Mouse (Mus musculus) layer of hippocampus, postnatal 36 days (tissue): ENCODE measurements around the gene Sipa1l1. TPM values are rescaled to one million over a fixed set of nuclear protein-coding genes. Genes with fewer than 3 reads are reported as not detected.
A peak's percentile ranks its signal among the peaks of the same experiment; 100 is the strongest.

ENCODE experiments used
- DNase-seq, 2 experiments: peaks; one replicate each; pipeline ENCODE4 v3.0.0; 2022
- total RNA-seq, 2 experiments: library from RNA; stranded (reverse); gene quantifications; 2 replicates each; pipeline ENCODE4 v1.2.3; 2021

Gene Sipa1l1
- 100 to 1,000 TPM; 208 to 226 TPM for total RNA-seq

DNA sequence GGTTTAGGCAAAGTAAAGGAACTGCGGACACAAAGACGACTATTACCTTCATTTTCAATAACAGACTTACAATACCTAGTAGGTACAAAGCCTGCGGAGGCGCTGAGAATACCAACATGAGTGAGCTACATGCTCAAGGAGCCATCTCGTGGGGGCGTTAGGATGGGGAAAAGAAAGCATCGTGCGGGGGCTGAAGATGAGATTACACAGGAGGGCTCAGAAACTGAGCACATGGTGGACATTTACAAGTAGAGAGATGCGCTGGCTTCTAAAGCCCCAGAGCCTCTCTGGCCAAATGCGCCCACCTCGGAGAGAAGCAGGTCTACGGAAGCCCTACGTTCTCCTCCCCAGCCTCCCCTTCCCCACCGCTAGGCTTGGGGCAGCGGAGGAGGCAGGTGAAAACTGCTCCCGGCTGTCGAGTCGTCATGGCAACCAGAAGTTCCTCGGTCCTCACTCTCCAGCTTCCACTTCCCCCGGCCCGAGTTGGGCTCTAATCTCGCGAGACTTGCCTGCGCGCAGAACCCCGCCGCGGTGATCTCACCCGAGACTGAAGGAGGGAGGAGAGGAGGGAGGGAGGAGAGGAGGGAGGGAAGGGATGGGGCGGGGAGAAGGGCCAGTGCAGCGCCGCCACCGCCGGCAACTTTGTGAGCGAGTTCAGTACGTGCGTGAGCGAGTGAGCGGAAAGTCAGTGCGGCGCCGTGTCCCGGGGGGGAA, at the start of gene Sipa1l1:
Gene Sipa1l1 (plus strand): TSS at position 501 of the 714 bp plus-strand sequence.
- peak; percentile 93 to 94 for DNase-seq

DNA sequence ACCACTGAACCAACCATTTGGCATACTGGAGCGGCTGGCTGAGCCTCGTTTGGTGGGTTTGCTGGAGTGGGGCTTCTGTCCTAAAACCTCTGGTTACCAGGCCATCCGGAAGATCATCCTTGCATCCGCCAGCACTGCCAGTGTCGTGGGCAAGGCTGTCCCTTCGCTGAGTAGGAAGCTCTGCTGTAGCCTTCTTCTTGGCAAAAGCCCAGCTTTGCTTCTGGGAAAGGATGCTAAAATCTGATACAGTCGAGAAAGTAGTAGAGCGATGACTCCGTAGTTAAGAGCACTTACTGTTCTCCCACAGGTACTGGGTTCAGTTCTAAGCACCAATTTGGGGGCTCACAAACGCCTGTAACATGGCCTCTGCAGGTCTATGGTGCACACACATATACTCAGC, 47.2 kb upstream of the Sipa1l1 start:
- DNase-seq, result no peak

DNA sequence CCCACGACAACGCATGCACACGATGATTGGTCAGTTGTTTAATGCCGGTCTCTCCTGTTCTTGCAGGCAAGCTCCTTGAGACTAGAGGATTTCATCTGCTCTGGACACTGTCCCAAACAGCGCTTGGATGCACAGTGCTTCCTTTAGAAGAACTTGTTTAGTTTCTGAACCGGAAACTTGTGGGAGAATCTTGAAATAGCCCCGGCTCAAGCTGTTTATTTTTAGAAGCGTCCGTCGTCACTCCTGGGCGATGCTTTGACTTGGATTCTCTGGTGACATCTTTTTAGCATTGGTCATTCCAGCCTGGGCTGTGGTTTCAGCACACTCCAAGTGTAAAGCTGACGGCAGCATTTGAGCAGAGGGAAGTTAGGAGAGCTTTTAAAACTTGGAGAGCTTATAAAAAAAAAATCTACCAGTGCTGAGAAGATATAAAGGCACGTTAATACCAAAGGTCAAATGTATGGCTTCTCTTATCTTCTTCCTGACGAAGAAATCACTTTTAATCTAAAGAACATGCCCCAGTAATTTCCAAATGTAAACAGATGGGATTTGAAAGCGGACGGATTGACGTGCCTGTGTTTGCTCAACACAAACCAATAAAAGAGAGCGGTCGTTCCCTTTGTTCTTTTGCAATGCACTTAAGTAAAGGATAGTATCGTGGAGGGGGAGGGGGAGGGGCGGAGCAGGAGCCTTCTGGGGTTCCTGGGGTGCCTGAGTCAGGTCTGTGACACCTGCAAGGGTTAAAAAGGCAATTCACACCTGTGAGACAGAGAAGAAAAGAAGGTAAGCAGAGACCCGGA, 46.5 kb upstream of the Sipa1l1 start:
- no peak for DNase-seq

DNA sequence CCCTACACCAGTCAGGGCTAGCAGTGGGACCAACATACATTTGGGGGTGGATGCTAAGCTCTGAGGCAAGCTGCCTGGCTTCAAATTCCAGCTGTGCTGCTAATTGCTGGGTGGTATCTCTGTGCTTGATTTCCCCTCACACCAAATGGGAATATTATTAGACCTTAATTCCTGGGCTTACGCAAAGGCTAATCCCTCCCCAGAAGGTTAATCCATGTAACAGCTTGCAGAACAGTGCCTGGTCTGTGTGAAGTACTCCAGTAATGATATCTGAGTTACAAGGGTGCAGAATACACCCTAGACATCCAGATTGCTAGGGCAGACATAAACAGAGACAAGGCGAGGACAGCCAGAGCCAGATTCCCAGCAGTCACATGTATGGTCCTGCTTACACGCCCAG, 42.3 kb upstream of the Sipa1l1 start:
- DNase-seq, result no peak

DNA sequence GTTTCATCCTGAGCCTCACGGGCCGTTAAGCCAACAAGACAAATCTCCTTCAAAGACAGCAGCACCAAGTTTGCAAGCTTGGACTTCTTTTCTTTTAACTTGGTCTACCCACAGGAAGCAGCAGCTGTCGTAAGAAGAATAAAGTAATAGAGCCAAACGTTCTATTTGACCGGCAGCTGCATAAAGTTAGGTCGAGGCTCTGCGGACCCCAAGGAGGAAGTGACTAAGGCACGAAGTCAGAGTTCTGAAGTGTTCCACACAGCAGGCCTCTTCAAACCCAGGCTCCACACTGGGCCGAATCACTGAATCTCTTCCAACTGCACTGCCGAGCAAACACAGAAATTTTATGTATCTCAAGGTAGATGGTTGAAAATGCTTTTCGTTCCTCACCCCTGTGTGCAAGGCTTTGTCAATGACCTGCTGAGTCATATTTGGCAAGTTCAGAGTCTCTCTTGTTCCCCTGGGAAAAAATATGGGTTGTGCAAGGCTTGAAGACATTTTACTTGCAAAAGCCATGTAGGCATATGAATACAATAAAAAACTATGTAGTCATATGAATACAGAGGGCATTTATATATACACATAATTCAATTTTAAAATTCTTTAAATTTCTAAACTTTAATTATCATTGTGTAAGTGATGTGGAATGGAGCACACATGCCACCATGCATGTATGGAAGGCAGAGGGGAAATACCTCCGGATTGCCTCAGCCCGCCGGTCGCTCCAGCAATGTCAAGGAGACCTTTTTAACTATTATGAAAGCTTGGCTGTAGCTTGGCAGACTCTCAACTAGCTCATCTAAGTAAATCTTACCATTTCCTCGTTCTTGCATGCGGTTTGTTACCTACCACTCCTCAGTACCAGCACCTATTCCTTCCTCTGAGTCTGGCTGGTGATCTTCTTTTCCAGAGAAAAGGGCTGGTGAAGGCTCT, 29.6 kb upstream of the Sipa1l1 start:
- no peak for DNase-seq

DNA sequence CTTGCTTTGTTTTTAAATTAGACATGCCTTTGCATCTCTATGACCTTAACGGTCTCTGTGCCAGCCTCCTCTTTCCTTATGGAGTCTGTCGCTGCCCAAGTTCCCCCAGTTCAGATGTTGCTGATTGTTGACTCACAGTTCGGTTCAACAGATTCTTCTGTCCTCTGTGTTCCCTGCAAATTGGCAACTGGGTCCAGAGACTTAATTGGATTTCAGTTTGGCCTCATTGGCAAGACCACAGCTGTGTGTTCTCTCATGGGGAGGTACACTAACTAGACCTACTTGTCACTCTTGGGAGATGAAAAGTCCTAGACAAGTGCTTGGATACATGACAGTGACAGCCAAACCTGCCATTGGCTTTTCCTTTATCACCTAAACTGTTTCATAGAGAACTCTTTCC, 25.7 kb upstream of the Sipa1l1 start:
- no peak for DNase-seq

DNA sequence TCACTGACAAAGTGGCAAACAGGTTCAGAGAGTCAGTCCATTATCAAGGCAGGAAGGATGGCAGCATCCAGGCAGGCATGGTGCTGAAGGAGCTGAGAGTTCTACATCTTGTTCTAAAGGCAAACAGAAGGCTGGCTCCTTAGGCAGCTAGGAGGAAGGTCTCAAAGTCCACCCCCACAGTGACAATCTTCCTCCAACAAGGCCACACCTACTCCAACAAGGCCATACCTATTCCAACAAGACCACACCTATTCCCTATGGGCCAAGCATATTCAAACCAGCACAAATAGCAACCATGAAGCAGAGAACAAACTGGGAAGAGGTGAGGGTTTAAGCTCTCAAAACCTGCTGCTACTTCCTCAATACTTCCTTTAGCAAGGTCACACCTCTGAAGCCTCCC, 23.9 kb upstream of the Sipa1l1 start:
- DNase-seq, result no peak

DNA sequence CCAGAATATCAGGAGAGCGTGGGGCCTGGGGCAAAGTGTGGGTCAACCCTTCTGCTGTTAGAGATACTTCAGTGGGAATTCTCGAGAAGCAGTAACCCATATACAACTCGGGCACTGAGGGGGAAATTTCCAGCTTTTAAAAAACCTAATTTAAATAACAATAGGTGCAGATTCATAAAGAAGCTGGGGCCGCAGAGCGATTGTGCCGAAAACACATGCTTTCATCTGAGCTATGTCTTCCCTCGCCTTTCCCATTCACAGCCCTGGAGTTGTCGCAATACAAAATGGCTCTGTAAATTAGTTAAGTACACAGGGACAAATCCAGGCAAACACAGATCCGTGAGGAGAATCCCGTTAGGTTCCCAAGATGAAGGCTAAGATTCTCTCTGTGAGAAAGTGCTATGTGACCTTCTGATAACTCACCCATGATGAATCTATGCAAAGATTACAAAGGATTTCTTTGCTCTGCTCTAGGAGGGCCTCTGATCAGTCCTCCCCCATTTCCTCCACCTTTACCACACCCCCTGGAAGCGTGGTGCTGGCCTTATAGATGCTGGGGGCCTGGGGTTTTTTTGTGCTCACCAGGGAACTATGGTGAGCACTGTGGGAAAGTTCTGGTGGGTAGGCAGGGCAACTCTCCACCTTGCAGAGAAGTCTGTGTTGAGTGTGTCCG, 22.0 kb upstream of the Sipa1l1 start:
- no peak for DNase-seq

DNA sequence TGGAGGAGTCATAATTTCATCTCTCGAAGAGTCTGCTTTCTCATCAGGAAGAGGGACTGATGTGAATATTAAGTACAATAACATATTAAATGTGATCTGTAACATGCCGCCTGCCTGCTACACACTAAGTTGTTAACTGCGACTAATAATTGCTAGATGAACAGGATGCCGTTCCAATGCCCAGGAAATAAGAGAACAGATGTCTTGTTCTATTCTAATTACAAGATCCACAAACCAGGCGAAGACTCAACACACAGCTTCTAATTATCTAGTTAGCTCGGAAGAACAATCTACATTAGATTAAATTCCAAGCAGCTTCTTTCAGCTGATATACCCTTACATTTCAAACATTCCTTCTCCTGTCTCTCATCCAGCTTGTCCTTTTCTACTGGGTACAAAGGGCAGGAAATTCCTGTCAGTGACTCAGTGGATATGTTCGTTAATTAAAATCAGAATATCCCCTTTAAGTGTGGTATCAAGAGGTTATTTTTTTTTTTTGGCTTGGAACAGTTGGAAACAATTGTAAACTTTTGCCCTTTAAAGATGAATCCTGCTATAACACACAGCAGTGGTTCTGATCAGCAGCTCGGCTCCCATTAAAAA, 20.7 kb upstream of the Sipa1l1 start:
- DNase-seq, result no peak

DNA sequence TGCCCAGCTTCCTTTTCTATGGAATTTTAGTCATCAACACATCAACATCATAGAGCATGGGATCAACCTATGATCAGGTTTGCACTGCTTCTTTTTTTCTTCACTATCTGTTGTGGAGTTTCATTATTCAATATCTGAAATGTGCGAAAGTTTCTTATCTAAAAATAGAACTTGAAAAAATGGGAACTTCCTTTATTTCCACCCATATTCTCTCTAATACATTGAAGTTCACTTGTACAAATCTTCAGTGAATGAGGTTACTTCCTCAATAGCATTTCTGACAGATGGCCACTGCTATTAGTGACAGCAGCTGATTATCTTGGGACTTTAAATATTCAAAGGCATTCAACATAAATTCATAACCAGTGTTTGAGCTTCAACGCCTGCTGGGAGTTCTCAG, 18.1 kb upstream of the Sipa1l1 start:
- no peak for DNase-seq

DNA sequence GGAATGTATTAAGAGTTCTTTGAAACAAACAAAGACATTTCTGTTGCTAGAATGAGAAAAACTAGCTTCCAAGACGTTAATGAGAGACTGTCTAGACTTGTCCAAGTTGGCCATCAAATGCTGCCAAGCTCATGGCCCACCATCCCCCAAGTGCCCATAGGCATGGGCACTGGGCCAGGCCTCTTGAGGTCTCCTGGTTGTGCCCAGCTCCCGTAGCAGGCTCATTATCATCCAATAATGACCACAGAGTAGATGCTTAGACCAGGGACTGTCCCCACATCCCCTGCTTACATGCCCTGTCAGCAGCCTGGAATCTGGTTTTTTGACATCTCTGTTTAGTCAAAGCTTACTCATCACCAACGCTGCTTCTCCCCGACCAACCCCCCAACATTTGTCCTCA, 14.6 kb upstream of the Sipa1l1 start:
- no peak for DNase-seq

DNA sequence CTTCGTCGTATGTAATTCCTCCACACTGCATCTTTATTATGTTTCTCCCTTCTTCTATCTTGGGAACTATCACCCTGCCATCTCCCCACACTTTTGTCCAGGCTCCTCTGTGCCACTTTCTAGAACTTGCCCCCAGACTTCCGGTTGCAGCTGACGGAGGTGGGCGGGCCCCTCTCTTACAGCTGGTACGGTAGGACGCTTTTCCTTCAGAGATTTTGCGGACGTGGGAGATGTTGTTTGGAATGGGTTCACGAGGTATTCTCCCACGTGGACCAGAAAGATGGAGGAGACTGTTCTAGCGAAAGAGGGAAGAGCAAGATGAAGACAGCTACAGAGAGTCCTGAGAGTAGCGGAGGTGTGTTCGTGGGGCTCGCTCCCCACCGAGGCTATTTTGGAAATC, 10.6 kb upstream of the Sipa1l1 start:
- DNase-seq, result no peak

DNA sequence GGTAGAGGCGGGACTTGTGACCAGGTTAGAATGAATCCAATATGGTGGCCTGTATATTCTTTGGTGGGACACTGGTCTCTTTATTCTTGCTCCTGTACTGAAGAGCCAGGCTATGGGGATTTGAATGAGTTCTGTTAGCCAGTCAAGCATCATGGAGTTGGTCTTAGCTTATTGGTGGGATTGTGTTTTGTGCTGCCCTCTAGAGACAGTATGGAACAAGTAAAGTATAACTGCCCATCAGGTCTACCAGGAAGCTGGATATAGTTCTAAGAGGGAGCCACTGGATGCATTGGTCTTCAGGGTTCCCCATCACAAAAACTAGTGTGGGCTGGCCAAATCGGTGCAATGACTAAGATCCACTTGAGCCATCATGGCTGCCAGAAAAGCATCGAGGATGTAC, 9.7 kb upstream of the Sipa1l1 start:
- DNase-seq, result no peak

DNA sequence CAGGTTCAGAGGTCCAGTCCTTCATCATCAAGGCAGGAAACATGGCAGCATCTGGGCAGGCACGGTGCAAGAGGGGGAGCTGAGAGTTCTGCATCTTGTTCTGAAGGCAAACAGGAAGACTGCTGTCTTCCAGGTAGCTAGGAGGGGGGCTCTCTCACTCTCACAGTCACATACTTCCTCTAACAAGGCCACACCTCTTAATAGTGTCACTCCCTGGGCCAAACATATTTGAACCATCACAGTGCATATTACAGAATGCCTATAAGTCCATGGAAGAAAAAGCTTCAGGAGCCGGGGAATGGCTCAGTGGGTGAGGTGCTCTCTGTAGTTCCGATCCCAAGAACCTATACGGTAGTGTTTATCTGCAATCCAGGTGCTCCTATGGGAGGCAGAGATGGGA, 3.5 kb upstream of the Sipa1l1 start:
- DNase-seq, result no peak

DNA sequence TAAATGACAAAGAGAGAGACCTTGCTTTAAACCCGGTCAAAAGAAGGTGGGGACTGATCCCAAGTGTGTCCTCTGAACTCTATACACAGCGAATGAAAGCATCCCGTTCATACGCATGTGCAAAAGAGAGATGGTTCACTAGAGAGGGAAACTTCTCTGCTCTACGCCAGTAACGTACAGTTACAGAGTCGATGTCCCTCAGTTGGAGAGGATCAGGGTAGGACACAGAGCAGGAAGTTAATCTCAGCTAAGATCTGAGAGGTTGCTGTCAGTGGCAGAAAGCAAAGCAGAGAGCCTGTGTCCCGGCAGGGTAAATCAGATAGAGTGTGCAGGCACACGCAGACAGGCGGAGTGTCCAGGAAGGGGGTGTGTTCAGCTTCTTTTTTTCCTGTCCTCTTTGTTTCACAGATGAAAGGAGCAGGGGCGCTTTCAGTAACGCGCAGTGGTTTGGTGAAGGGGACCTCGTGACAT, 3.0 kb upstream of the Sipa1l1 start:
- DNase-seq, result no peak

DNA sequence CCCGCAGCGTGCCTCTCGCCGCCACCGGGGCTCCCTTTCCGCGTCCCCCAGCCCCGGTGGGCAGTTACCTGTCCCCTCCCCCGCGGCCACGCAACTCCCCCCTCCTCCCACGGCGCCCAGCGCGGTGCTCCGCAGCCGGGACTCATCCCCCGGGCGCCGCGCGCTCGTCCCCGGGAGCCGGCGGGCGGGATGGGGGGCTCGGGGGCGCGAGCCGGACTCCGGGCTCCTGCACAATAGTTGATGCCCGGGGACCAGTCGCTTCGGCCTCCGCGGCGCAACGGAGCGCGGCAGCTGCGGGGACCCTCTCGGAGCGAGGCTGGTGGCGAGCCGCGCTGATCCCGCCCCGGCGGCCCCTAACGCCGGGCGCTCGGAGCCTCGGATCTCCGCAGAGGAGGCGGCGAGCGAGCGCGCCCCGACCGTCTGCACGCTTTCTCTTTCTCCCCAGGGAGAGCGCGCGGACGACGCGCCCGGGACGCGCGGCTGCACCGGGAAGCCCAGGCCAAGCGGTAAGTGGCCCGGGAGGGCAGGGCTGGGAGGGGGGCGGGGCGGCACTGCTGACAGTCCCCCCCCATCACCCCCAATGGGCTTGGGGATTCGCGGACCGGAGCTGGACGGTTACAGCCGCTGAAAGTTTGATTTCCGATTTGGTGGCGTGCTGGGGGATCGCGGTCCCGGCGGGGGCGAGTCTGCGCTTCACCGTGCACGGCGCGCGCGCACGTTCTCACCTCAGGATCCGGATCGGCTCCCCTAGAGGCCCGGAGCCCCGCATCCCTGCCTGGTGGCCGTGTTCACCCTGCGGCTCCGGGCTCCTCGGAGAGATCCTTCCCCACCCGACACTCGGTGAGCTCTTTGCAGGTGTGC, 681 bp downstream of the Sipa1l1 start:
- DNase-seq, result peak; percentile 73 to 78

DNA sequence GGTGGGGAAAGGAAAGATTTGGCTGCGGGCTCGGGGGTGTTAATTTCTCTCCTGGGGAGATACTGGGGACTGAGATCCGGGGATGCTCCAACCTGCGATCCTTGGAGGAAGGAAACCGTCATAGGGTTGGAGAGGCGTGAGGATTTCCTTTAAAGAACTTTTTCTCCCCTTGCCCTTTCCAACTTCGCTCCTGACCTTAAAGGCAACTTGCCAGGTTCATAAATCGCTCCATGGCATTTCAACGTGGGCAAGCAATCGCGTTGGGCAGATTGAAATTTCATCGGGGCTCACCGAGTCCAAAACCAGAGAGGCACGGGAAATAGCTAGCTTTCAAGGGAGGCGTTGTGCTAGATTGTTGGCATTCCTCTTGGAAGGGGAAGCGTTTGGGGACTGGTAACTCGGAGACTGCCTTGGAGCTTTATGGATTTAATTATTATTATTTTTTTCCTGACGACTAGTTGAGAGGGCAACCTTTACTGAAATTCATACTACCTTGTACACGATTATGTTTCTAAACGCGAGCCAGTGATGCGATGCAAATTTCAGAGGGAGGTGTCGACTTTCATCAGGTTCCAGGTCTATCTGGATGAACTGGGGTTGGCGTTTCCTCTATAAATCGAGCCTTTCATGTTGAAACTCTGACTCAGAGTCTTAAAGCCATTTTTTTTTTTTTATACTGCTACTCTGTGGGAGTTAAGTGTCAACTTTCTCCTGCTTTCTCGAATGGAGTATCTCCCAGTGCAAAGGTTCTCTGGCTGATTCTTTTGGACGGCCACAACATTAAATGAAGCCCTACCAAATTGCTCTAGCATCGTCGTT, 1.6 kb downstream of the Sipa1l1 start:
- no peak for DNase-seq

DNA sequence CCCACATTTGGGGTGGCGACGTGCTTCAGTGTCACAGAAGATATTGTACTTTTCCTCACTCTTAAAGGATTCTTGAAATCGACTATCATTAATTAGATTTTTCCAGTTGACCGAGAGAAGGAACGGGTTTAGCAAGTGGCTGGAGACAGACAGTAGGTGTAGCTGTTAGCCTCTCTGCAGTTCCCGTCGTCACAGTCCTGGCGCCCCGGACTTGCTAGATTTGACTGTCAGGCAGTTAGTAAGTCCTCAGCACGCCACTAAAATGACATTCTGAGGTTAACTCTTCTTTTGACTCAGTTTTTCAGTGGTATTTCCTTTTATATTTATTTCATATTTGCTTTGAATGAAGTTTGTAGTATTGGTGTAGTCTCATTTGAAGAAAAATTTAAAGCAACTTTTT, 2.5 kb downstream of the Sipa1l1 start:
- peak in 1 of 2 experiments; percentile 47 for DNase-seq

DNA sequence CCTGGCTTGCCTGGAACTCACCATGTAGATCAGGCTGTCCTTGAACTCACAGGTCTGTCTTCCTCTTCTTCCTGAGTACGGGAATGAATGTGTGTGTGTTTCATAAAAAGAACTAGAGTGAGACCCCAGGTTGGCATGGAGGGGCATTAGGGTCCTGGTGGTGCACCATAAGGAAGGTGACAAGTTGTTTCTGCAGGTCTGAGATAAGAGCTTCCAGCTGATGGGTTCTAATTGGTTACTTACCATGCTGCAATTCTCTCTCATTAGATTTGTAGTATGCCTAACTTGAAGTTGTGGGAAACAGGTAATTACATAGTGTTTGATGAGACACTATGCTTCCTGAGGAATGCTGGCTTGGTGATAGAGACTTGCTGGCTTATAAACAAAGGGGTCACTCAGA, 4.5 kb downstream of the Sipa1l1 start:
- DNase-seq, result no peak

DNA sequence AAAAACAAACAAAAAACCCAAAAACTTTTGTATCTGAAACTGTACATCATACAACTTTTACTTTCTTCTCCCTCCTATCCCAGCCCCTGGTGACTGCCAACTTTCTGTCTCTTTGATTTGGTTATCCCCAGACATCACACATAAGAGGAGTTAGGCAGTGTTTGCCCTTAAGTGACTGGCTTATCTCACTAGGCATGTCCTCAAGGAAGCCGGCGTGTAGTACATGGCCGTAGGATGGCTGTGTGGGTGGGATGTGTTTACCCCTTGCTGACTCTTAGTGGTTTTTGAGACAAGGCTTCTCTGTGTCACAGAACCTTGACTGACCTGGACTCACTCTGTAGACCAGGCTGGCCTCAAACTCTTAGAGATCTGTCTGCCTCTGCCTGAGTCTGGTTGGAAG, 6.6 kb downstream of the Sipa1l1 start:
- no peak for DNase-seq
